Mouse (Mus musculus): ENCODE data around the gene Lrrc42. TPM values are rescaled to one million over a fixed set of nuclear protein-coding genes. Genes with fewer than 3 reads are reported as not detected.

The Lrrc42 gene
- polyA plus RNA-seq, 1 experiment from 2014 or later: 38.8 TPM

DNA sequence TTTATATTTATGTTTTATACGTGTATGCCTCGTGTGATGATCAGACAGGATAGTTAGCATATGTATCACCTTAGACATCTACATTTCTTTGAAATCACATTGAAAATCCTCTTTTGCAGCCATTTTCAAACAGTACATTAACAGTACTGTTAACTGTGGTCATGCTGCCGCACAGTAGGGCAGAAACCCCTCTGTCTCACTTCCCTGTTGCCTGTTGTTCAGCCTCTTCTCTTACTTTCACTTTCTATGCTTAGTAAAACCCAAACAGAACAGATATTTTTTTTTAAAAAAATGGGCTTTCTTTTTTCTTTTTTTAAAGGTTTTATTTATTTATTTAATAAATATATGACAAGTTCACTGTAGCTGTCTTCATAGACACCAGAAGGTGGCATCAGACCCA, 59.5 kb downstream of the Lrrc42 start:
- Histone ChIP-seq H3K36me3 (peaks cover 74% of the 10 kb centered on the region), H3K27ac (no peak overlapping the region), H3K9me3 (replicated peaks) (no peaks in the 10 kb centered on the region), H3K9ac (no peak overlapping the region), H3K4me3 (no peak overlapping the region), H3K4me1 (replicated peaks) (no peaks in the 10 kb centered on the region), H3K4me2 (no peak overlapping the region), H3K27me3 (no peaks in the 10 kb centered on the region)
- 91% methylated on average over 3 of the region's 3 CpGs for WGBS
- no peak for ATAC-seq (replicated peaks; ENCODE audit: insufficient number of reproducible peaks, insufficient read depth, low FRiP score, low read depth)

DNA sequence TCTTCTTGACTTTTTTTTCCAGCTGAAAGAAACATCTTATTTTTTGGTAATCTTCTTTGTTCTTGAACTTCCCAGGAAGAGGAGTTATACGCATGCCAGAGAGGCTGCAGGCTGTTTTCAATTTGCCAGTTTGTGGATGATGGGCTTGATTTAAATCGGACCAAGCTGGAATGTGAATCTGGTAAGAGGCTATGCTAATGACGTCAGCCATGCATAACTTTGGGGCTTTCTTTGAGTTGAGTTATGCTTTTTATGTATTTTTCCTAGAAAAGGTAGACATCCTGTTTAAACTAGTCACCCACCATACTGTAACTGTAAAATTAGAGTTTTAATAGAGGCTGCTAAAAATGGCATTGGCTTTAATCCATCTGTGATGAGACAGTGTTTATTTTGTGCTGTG, 67.6 kb downstream of the Lrrc42 start:
- peaks cover 43% of the 10 kb centered on the region for H3K36me3 ChIP-seq
- 66% methylated on average over 3 of the region's 3 CpGs for WGBS
- H3K9me3 ChIP-seq (replicated peaks): no peaks in the 10 kb centered on the region

More for the DNA sequence above, 67.6 kb downstream of the Lrrc42 start:
- Histone ChIP-seq H3K9ac (no peak overlapping the region), H3K4me3 (no peak overlapping the region), H3K27ac (no peak overlapping the region), H3K4me2 (no peak overlapping the region), H3K27me3 (no peaks in the 10 kb centered on the region), H3K4me1 (replicated peaks) (peaks cover 25% of the 10 kb centered on the region)
- no peak for ATAC-seq (replicated peaks; ENCODE audit: insufficient number of reproducible peaks, insufficient read depth, low FRiP score, low read depth)

Other genes with a start within 250 kb of the Lrrc42 start
- gene Mrpl37, start 186.7 kb downstream of the Lrrc42 start, polyA plus RNA-seq (2015; fragmentation: Nextera tagmentation; extraction: Ambion mirVana): 79.5 and 89.9 TPM in 2 replicates
- 3.1 and 4.6 TPM in 2 replicates for gene Cyb5rl, start 186.5 kb downstream of the Lrrc42 start, polyA plus RNA-seq (2015; fragmentation: Nextera tagmentation; extraction: Ambion mirVana)
- not detected in 2 replicates for gene Cdcp2, start 156.6 kb downstream of the Lrrc42 start, polyA plus RNA-seq (2015; fragmentation: Nextera tagmentation; extraction: Ambion mirVana)
- 322 and 328 TPM in 2 replicates for gene Tmem59, start 75.1 kb downstream of the Lrrc42 start, polyA plus RNA-seq (2015; fragmentation: Nextera tagmentation; extraction: Ambion mirVana)
- gene Tceanc2, start 74.4 kb downstream of the Lrrc42 start, polyA plus RNA-seq (2015; fragmentation: Nextera tagmentation; extraction: Ambion mirVana): 13.0 and 20.1 TPM in 2 replicates
- not detected in 2 replicates for gene Ldlrad1, start 44.4 kb downstream of the Lrrc42 start, polyA plus RNA-seq (2015; fragmentation: Nextera tagmentation; extraction: Ambion mirVana)
- gene Hspb11, start 61 bp upstream of the Lrrc42 start, polyA plus RNA-seq (2015; fragmentation: Nextera tagmentation; extraction: Ambion mirVana): 26.9 and 40.2 TPM in 2 replicates
- 0.51 TPM in 1 of 2 replicates, not detected in the other for gene Dio1, start 53.6 kb upstream of the Lrrc42 start, polyA plus RNA-seq (2015; fragmentation: Nextera tagmentation; extraction: Ambion mirVana)
- 40.3 and 41.1 TPM in 2 replicates for gene Yipf1, start 60.8 kb upstream of the Lrrc42 start, polyA plus RNA-seq (2015; fragmentation: Nextera tagmentation; extraction: Ambion mirVana)
- gene Ndc1, start 114.3 kb upstream of the Lrrc42 start, polyA plus RNA-seq (2015; fragmentation: Nextera tagmentation; extraction: Ambion mirVana): 18.9 and 23.3 TPM in 2 replicates
- gene Glis1, start 181.1 kb upstream of the Lrrc42 start, polyA plus RNA-seq (2015; fragmentation: Nextera tagmentation; extraction: Ambion mirVana): 0.29 and 0.62 TPM in 2 replicates

Data from heart, embryonic 15.5 days (tissue).